Mouse (Mus musculus) liver, adult 2 months (tissue): ENCODE results near the gene Ndufb7. TPM values are rescaled to one million over a fixed set of nuclear protein-coding genes. Genes with fewer than 3 reads are reported as not detected.
"Not testable (repeated sequence)": the region's sequence is repeated elsewhere in the genome, so short reads cannot be mapped to it uniquely, and the experiment has no call there.

Source experiments
- DNase-seq: peaks from one replicate; pipeline ENCODE4 v3.0.0-alpha.2; 2011; ENCODE audit warnings: low read depth, low spot score; ENCODE audit errors: extremely low read depth
- H3K27ac ChIP-seq: fragments of 200-500 bp; replicated peaks from 2 replicates; pipeline ENCODE4 v1.5.1; 2012; ENCODE audit warnings: low read depth, mild to moderate bottlenecking, control low read depth, inconsistent platforms, low read length; ENCODE audit not compliant: insufficient read depth
- H3K27me3 ChIP-seq: fragments of 200-500 bp; 2 replicates; pipeline ENCODE4 v1.6.1; 2012; ENCODE audit warnings: mild to moderate bottlenecking, moderate library complexity, low read length, inconsistent platforms; ENCODE audit not compliant: control insufficient read depth, insufficient read depth
- H3K36me3 ChIP-seq: fragments of 200-500 bp; 2 replicates; pipeline ENCODE4 v1.6.1; 2012; ENCODE audit warnings: low read length, inconsistent platforms; ENCODE audit not compliant: control insufficient read depth, insufficient read depth
- H3K4me1 ChIP-seq: fragments of 200-500 bp; 2 replicates; pipeline ENCODE4 v1.6.1; 2011; ENCODE audit warnings: low read length; ENCODE audit not compliant: control insufficient read depth, insufficient read depth
- H3K4me3 ChIP-seq: fragments of 200-500 bp; 2 replicates; pipeline ENCODE4 v1.5.1; 2011; ENCODE audit warnings: low read depth, mild to moderate bottlenecking, control low read depth, low read length, moderate library complexity; ENCODE audit not compliant: insufficient read depth
- H3K79me2 ChIP-seq: fragments of 200-500 bp; 2 replicates; pipeline ENCODE4 v1.6.1; 2012; ENCODE audit warnings: inconsistent platforms, mild to moderate bottlenecking, low read length, moderate library complexity; ENCODE audit not compliant: control insufficient read depth, insufficient read depth
- H3K9ac ChIP-seq: fragments of 200-500 bp; 2 replicates; pipeline ENCODE4 v1.6.1; 2012; ENCODE audit warnings: low read depth, mild to moderate bottlenecking, control low read depth, inconsistent platforms, low read length
- CTCF ChIP-seq: fragments of 200-500 bp; IDR thresholded peaks from 2 replicates; pipeline ENCODE4 v1.5.1; 2011; ENCODE audit warnings: low read depth, low read length, control low read depth
- POLR2A ChIP-seq: fragments of 200-500 bp; IDR thresholded peaks from 2 replicates; pipeline ENCODE4 v1.6.1; 2011; ENCODE audit warnings: low read length, control low read depth; ENCODE audit not compliant: insufficient read depth; ENCODE audit errors: extremely low read depth
- WGBS: fragments of 180-500 bp; shearing (Covaris S2); methylation state at CpG from one replicate; pipeline ENCODE4 v1.1.7; 2018; 5-methylcytosine and 5-hydroxymethylcytosine counted together
- polyA plus RNA-seq: library from polyadenylated mRNA; depleted of rRNA; stranded (reverse); fragments of >200 nt; gene quantifications from 2 replicates; pipeline ENCODE4 v1.2.3, GENCODE M21; 2012
- total RNA-seq: library from RNA; depleted of rRNA; stranded (reverse); fragments of >200 nt; gene quantifications from 2 replicates; pipeline ENCODE4 v1.2.3, GENCODE M21; 2014

Gene Ndufb7
- total and polyA plus RNA-seq, 2 experiments = 193 to 297 TPM

DNA sequence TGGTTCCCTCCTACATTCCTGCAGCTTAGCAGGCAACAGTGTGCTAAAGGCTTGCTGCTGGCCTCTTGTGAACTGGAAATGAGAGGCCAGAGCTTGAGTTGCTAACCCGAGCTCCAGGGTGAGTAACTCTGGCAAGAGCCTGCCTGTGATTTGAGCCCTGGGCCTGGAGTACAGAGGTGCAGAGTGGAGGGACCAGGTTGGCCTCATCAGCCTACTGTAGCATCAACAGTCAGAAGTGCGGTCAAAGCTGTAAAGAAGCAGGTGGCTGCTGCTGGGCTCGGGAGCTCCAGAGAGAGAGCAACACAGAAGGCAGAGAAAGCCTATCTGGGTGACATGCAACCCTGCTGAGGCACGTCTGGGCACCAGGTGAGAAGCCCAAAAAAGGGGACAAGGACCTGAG lies 2.7 kb downstream of the Ndufb7 start:
- no peak for TF ChIP-seq POLR2A
- no peak for TF ChIP-seq CTCF
- H3K9ac ChIP-seq = no peak overlapping the region
- 83% methylated on average over 4 of the region's 4 CpGs for WGBS
- peaks cover 32% of the 10 kb centered on the region; the same call in 1 of the 2 replicates for H3K79me2 ChIP-seq
- no peak overlapping the region for H3K27ac ChIP-seq
- no peaks in the 10 kb centered on the region for H3K27me3 ChIP-seq
- DNase-seq = no peak
- peaks cover 9% of the 10 kb centered on the region for H3K4me1 ChIP-seq
- no peaks in the 10 kb centered on the region; the same call in 1 of the 2 replicates for H3K36me3 ChIP-seq
- H3K4me3 ChIP-seq = no peak overlapping the region

DNA sequence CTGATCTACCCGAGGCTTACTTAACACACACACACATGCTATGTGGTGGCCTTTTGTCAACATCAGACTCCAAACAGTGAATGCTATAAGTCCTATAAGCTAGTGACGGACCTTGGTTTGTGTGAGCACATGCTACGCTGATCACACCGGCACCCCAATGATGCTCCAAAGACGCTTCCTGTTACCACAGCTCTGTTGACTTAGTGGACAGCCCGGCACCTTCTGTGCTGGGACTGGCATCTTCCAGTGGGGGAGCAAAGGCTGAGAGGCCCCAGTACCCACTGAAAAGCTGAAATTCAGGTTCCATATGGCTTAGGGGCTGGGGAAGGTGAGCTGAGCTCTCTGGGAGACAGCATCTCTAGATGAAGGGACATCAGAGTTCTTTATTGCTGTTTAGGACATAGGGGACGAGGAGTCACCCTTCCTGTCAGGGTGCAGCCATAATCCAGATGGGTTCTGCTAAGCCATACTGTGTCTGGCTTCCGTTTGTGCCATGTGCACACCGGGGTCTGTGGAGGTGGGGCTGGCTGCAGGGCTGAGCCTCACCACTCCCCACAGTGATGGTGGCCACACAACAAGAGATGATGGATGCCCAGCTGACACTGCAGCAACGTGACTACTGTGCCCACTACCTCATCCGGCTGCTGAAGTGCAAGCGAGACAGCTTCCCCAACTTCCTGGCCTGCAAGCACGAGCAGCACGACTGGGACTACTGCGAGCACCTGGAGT lies 4.0 kb downstream of the Ndufb7 start:
- no peak for DNase-seq
- Histone ChIP-seq H3K36me3 (no peaks in the 10 kb centered on the region; the same call in 1 of the 2 replicates), H3K4me3 (no peak overlapping the region), H3K27me3 (no peaks in the 10 kb centered on the region), H3K79me2 (peaks cover 44% of the 10 kb centered on the region; the same call in 1 of the 2 replicates), H3K27ac (no peak overlapping the region), H3K9ac (no peak overlapping the region), H3K4me1 (peaks cover 9% of the 10 kb centered on the region)
- TF ChIP-seq POLR2A (no peak), CTCF (no peak)
- 87% methylated on average over 15 of the region's 15 CpGs for WGBS

DNA sequence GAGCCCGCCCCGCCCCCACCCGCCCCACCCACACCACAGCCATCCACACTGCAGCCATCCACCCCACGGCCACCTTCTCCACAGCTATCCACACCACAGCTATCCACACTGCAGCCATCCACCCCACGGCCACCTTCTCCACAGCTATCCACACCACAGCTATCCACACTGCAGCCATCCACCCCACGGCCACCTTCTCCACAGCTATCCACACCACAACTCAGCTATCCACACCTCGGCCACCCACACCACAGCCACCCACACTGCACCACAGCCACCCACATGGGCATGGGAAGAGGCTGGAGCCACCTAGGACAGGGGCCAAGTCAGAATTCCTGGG lies 4.5 kb downstream of the Ndufb7 start:
- WGBS = 94% methylated on average over 7 of the region's 7 CpGs
- H3K9ac ChIP-seq, H3K27me3 ChIP-seq, DNase-seq, H3K36me3 ChIP-seq, H3K4me1 ChIP-seq, H3K27ac ChIP-seq, H3K4me3 ChIP-seq: not testable (repeated sequence)
- peaks cover 49% of the 10 kb centered on the region; the same call in 1 of the 2 replicates for H3K79me2 ChIP-seq

DNA sequence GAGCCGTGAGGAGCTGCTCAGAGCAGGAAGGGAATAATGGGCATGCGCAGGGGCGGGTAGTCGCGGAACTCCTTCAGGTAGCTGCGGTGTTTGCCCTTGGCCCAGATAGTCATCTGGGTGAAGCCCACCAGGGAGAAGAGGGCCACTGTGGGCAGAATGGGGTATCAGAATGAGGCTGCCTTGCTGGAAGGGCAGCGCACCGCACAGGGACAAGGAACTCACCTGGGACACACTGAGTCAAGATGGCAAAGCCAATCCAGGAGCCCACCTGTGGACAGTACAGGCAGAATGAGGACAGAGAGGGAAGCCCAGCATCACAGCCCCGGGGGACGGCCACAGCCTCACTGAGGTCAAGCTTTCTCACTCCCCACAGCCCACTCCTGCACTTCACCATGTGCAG lies 5.3 kb downstream of the Ndufb7 start:
- Histone ChIP-seq H3K4me1 (peaks cover 9% of the 10 kb centered on the region), H3K9ac (no peak overlapping the region), H3K4me3 (no peak overlapping the region), H3K27ac (no peak overlapping the region), H3K36me3 (no peaks in the 10 kb centered on the region; the same call in 1 of the 2 replicates), H3K27me3 (no peaks in the 10 kb centered on the region), H3K79me2 (peaks cover 50% of the 10 kb centered on the region; the same call in 1 of the 2 replicates)
- TF ChIP-seq CTCF (no peak), POLR2A (no peak)
- no peak for DNase-seq
- 94% methylated on average over 10 of the region's 10 CpGs for WGBS

DNA sequence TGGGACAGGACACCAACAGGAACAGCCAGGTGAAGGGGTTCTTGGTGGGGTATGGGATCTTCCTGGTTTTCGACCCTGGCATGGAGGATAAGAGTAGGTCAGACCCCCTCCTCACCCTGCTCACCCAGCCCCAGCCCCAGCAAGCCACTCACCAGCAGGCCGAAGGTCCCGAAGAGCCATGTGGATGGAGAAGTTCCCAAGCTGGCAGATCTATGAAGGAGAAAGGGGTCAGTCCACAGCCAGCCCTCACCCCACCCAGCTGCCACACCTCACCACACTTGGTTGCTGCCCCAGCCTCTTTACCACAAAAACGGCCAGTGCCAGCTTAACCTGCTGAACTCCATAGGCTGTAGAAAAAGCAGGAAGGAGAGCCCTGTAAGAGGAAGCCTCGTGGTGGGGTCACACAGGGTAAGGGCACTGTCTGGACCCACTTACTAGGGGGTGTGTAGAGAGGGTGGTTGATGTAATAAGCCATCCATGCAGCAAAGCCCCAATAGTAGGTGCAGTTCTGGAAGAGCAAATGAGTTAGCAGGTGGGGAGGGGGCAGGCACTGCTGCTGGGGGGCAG lies 5.9 kb downstream of the Ndufb7 start:
- Histone ChIP-seq H3K4me3 (no peak overlapping the region), H3K27ac (no peak overlapping the region), H3K36me3 (no peaks in the 10 kb centered on the region; the same call in 1 of the 2 replicates), H3K27me3 (no peaks in the 10 kb centered on the region), H3K4me1 (peaks cover 8% of the 10 kb centered on the region), H3K79me2 (peaks cover 50% of the 10 kb centered on the region; the same call in 1 of the 2 replicates), H3K9ac (no peak overlapping the region)
- 88% methylated on average over 5 of the region's 5 CpGs for WGBS
- DNase-seq = no peak
- no peak for TF ChIP-seq CTCF
- TF ChIP-seq POLR2A = no peak
